Mouse (Mus musculus) E14TG2a.4 (cell line): Measurements from ENCODE around the gene Slc46a3.

Experiments used
- CTCF ChIP-seq: conservative IDR thresholded peaks from 2 replicates; pipeline ENCODE4 v1.5.1; 2014; ENCODE audit warnings: low read length
- NANOG ChIP-seq: IDR thresholded peaks from 2 replicates; pipeline ENCODE4 v1.6.1; 2014; ENCODE audit warnings: borderline replicate concordance, low read length, mixed read lengths
- POU5F1 ChIP-seq: IDR thresholded peaks from 2 replicates; pipeline ENCODE4 v1.6.1; 2014; ENCODE audit warnings: low read length, borderline replicate concordance

GRCm38 (mm10) chr5:147875210-147875609, 19.4 kb downstream of the Slc46a3 start:
- TF ChIP-seq CTCF = no peak
- TF ChIP-seq POU5F1 = no peak
- no peak for TF ChIP-seq NANOG
